Mouse (Mus musculus) midbrain, embryonic 13.5 days (tissue): ENCODE data around the gene Il10rb. TPM values are rescaled to one million over a fixed set of nuclear protein-coding genes. Genes with fewer than 3 reads are reported as not detected.

Experiments
- polyA plus RNA-seq: library from polyadenylated mRNA; unstranded; fragments of >200 nt; fragmentation: Nextera tagmentation; extraction: Ambion mirVana; gene quantifications from 2 replicates; pipeline ENCODE4 v1.2.1, GENCODE M21; 2015

Gene Il10rb
- polyA plus RNA-seq, 1 experiment from 2014 or later: 7.1 TPM

Other genes with a start within 250 kb of the Il10rb start
- 2.8 and 4.2 TPM in 2 replicates for gene Olig2, start 180.7 kb upstream of the Il10rb start, polyA plus RNA-seq
- gene Olig1, start 136.4 kb upstream of the Il10rb start, polyA plus RNA-seq: 11.3 and 12.6 TPM in 2 replicates
- 28.3 and 31.6 TPM in 2 replicates for gene Ifnar2, start 33.4 kb upstream of the Il10rb start, polyA plus RNA-seq
- gene Gm21970, start 14.4 kb upstream of the Il10rb start, polyA plus RNA-seq: not detected in 2 replicates
- 54.7 and 55.2 TPM in 2 replicates for gene Ifnar1, start 79.1 kb downstream of the Il10rb start, polyA plus RNA-seq
- 57.6 and 63.5 TPM in 2 replicates for gene Ifngr2, start 140.9 kb downstream of the Il10rb start, polyA plus RNA-seq
- 50.5 and 55.1 TPM in 2 replicates for gene Tmem50b, start 191.6 kb downstream of the Il10rb start, polyA plus RNA-seq
- 7.2 and 8.0 TPM in 2 replicates for gene Dnajc28, start 212.9 kb downstream of the Il10rb start, polyA plus RNA-seq
- 72.3 and 73.7 TPM in 2 replicates for gene Gart, start 240.8 kb downstream of the Il10rb start, polyA plus RNA-seq
- gene Son, start 241.3 kb downstream of the Il10rb start, polyA plus RNA-seq: 146 and 159 TPM in 2 replicates